Mouse (Mus musculus): ENCODE results near the gene Mapk7.

Mapk7 gene

DNA sequence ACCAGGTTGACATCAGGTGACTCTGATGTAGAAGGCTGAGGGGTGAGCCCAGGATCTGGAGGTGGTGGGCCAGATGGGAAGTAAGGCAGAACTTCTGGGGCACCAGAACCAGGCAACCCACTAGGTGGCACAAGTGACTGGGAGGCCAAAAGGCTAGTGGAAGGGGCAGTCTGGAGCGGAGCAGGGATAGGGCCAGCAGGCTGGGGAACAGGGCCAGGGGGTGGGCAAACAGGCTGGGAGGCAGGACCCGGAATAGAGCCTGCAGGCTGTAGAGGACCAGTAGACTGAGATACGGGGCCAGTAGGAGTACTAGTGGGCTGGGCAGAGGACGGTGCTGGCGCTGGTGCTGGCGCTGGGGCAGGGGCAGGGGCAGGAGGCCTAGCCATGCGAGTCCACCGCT lies 4.3 kb downstream of the Mapk7 start:
- DNase-seq, result no peak

DNA sequence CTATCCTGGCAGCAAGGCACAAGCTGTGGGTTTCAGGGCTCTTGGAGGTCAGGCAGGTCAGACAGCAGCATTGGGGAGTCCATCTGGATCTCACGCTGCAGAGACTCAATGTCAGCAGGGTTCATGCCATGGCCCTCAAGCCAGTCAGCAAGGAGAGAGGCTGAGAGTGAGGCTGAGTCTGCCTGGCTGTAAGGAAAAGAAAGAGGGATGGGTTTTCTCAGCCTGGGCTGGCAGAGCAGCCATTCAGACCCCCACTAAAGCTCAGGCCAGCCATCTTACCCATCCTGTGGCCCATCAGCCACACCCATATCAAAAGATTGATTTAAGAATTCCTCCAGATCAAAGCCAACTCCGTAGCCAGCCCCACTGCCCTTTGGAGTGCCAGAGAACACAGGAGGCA lies 5.1 kb downstream of the Mapk7 start:
- no peak for DNase-seq

DNA sequence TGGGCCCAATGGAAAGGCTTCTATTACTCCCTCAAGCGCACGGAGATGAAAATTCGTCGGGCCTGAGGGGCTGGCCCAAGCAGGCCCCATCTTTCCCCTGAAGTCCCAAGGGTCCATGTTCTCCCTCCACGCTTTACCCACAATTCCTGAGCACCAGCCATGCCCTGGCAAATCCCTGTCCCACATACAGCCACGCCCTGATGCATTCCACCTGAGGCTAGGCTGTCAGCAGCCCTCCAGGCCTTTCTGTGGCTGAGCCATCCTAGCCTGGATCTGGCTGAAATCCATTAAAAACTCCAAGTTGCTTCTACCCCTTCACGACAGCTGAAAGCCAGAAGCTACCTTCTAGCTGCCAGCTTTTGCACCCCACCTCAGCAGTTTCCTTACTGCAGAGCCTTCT lies 6.3 kb downstream of the Mapk7 start:
- no peak for DNase-seq

DNA sequence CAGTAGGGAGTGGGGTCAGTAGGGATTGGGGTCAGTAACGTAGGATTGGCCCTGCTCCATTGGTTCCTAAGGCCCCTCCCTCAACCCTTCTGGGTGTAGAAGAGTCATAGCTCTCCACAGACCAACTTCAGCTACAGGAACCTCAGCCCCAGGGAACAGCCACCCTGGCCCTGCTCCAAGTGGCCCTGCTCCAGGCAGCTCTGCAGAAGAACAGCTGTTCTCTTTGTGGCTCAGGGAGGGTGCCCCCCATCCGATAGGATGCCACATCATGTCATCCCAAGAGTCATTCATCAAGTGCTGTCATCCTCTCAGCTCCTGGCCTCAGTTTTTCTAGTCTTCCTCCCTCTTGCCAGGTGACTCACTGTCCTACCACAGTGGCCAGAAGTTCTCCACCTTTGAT lies 6.8 kb downstream of the Mapk7 start:
- peak; percentile 54 for DNase-seq

DNA sequence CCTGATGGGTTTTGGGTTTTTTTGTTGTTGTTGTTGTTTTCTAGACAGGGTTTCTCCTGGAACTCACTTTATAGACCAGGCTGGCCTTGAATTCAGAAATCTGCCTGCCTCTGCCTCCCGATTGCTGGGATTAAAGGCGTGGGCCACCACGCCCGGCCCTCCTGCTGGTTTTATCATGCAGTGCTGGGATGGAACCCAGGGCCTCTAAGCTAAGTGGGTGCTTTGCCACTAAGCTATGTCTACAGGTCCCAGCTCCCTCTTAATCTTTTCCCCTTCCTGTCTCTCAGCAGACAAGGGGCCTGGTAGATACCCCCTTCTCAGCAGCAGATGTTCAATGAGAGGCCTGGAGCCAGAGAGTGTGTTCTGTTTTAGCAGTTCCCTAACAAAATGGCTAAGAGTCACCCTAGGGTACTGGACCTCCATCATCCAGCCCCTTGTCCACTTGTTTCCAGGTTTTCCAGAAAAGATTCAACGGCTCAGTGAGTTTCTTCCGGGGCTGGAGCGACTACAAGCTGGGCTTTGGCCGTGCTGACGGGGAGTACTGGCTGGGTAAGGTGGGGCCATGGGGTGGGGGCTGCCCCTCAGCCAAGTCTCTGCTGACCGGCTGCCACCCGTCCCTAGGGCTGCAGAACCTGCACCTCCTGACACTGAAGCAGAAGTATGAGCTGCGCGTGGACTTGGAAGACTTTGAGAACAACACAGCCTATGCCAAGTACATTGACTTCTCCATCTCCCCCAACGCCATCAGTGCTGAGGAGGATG lies 7.6 kb downstream of the Mapk7 start:
- no peak for DNase-seq

DNA sequence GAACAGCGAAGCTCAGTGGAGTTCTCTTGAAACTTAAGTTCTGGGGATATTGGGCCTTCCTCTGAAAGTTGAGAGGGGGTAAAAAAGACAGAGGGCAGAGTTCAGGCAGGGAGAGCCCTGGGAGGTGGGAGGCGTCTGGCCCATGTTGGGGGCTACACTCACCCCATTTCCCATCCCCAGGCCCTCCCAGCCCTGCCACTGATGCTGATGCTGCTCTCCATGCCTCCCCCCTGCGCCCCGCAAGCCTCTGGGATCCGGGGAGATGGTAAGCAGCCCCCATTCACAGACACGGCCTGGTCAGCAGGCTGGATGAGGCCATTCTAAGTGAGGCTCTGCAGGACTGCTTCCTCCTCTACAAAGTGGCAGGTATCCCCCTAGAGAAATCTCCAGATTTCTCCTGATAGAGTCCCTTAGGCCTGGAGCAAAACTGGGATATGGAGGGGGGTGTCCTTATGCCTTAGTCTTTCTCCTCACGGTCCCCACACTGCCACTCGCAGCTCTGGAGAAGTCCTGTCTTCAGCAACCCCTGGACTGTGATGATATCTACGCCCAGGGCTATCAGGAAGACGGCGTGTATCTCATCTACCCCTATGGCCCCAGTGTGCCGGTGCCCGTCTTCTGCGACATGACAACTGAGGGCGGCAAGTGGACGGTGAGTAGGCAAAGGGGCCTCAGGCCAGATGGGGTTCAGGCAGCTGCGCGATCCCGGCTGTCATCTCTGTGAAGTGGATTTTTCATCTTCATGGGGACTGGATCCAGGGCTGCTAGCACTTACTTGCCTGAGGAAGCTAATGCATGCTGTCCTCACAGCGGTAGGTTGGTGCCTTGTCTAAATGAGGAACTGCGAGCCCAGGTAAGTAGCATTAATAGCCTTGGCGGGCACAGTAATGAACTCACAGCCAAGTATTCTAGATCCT lies 8.4 kb downstream of the Mapk7 start:
- peak; percentile 46 for DNase-seq

DNA sequence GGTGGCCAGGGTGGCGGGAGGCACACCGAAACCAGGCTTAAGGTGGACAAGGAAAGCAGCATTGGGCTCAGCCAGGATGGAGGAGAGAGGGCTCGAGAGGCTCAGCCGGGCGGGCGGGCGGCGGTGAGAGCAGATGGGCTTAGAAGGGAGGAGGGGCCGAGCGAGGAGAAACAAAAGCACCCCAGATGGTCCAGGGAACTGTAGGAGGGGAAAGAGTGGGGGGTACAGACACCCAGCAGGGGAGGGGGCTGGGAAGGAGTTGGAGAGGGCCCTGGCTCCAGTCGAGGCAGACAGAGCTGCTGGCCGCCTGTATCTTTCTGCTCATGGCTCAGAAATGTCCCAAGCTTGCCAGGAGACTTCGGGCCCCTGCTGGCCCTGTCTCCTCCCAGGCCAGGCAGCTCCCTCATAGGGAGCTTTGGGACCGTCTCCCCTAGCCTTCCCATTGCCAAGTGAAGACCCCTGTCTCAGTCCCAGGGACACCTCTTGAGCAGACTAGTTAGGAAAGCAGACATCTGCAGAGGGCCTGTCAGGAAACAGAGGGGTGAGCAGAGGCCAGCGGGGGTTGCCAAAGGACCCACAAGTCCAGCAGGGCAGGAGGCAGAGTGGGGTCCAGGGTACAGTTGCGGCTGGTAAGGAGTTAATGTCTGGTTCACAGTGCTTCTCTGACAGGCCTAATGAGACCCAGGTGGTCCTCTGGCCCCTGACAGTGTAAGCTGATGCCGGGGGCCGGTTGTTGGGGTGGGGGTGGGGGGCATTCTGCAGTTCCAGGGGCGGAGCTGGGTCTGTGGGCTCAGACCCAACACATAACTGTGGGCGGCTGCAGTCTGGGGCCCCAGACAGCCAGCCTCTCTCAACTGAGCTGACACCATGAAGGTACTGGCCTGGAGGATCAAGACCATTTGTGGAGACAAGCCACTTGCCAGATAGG lies 9.3 kb downstream of the Mapk7 start, which contains the start of gene Mfap4:
TSS of gene Mfap4 (plus strand) at position 819 of the 928 bp plus-strand sequence.
- DNase-seq, result peak; percentile 89

DNA sequence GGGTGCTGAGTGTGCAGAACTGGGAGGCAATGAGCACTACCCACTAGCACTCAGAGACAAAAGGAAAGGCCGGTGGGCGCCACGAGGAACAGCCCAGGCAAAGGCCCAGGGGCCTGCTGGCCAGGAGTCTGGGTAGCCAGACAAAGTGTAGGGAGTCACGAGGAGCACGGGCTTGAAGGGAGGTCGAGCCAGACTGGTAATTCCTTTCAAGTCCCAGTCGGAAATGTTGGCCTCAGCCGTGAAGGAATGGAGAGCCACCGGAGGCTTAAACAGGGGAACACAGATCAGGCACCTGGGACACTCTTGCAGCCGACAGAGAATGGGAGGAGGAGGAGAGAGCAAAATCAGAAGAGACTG lies 10.0 kb downstream of the Mapk7 start:
- DNase-seq, result no peak

DNA sequence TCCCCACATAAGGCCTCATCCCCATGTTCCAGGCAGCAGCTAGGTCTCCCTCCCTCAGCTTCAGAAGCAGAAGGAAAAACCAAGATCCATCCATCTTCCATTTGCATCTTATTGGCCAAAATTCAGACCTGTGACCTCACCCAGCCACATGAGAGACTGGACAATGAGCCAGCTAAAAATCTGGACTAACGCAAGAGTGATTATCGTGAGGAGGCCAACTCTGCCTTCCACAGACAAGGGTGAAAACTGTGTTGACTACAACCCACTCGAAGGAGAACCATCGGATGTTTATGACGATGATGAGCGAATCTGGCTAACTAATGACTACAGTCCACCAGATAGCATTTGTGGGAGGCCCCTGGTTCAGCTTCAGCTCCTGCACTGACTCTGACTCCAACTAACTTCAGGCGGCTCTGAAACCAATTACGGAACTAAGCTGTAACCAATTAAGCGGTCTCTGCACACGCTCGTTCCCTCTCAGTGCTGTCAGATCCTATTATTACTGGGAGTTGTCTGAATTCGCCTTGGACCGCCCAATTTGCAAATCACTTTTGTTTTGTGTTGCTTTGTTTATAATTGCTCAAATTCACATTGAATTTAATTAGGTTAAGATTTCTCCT lies 10.9 kb downstream of the Mapk7 start:
- peak; percentile 95 for DNase-seq

DNA sequence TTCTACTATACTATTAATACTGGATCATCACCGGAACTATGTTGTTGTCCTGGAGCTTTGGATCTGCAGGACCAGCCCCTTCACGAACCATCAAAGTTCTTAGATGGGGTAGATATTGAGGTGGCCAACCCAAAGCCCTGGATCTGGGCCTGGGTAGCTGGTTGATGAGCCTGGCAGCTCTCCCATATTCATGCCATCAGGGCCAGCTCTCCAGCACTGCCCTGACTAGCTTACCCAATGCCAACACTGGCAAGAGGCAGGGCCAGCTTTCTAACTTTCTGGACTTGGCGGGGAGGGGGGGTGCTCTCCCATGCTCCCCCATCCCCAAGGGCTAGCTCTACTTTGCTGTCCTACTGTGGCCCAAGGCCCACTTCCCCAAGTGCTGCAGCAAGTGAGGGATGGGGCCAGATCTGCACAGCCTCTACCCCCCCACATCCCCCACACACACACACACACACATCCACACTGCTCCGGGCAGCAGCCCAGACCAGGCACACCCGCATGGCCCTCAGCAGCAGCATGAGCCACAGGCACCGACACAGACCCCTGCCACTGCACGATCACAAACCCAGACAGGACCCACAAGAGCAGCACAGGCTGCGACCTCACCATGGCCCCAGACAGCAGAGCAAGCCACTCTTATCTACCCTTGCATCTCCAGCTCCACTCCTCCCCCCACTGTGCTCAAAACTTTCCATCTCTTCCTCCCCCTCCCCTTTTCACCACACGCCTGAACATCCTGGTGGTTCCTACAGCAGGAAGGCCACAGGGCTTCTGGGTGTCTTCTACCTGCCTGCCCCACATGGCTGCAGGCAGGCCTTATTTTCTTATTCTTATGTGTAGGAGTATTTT lies 12.7 kb downstream of the Mapk7 start:
- DNase-seq, result no peak

DNA sequence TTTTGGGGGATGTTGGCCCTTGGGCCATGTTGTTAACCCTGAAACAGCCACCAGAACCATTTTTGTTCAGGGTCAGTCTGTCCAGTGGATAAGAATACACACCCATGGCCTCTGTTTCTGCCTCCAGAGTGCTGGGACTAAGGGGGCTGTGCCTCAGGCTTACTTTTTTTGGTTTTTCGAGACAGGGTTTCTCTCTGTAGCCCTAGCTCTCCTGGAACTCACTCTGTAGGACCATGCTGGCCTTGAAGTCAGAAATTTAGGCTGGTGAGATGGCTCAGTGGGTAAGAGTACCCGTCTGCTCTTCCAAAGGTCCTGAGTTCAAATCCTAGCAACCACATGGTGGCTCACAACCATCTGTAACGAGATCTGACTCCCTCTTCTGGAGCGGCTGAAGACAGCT lies 15.4 kb downstream of the Mapk7 start:
- DNase-seq, result no peak

DNA sequence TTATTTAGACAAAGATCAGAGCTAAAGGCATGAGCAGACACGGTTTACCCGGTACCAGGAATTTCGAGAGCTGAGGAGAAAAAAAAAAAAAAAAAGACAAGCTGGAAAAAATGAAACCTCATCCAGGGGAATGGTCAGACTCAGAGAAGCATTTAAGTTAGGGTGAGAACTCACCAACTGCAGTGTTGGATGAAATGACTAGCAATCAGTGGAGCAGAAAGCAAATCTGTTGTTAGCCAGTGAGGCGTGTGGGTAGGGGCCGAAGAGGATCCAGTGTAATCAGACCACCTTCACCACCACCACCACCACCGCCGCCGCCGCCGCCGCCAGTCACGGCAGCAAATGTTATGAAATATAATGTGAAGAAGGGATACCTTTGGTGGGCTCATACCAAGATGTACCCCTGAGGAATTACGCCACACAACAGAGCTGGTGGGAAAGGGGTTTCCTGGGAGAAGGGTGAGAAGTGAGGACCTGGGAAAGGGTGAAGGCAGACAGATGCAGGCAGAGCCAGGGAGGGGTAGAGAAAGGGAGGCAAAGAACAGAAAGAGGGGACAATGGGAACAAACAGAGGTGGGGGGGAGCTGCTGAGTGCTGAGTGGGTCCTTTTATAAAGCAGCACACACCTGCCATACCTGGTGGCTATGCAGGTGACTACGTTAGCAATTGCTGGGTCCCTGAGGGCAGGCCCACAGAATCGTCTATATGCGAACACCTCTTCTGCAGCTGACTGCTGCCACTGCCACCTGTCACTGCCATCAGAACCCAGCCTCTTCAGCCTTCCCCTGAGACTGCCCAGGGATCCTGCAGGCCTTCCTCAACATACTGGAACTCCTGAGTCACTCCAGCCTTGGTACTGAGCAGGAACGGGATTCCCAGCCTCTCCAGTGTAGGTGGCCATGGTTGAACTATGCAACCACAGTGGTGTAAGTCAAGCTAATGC lies 16.4 kb downstream of the Mapk7 start:
- DNase-seq, result peak; percentile 58

DNA sequence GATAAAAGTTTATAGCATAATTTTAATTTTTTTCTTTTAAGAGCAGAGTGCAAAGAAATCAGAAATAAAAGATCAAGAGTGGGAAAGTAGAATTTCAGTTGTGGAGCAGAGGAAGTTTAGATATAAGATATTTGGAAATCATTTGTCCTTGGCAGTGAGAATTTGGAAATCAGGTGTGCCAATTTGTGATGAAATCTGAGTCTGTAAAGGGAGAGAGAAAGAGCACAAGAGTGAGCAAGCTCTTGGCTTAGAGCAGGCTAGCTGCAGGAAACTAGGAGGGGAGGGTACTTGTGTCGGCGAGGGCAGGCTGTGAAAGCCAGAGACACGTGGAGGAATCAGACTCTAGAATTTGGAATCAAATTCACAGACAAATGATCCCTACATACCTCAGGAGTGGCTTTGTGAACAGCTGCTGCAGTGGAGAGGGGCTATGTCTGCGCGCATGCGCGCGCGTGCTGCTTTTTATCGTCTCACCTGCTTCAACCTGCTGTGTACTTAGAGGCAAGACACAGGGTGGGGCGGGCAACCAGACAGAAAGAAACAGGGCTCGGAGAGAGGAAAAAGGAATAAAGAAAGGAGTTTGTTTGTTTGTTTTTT lies 17.3 kb downstream of the Mapk7 start:
- peak; percentile 50 for DNase-seq

DNA sequence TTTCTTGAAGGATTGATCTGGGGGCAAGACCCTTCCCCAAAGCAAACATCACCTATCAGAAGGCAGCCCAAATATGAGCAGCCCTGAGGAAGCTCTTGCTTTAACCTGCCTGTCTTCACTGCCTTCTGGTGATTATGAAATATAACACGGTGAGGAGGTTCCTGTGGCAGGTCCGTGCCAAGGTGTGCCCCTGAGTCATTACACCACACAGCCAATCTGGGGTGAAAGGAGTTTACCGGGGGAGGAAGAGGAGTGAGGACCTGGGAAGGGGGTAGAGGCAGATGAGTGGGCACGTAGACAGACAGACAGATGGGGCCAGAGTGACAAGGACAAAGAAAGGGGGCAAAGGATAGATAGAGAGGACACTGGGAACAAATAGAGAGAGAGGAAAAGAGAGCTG lies 20.6 kb downstream of the Mapk7 start:
- DNase-seq, result no peak

DNA sequence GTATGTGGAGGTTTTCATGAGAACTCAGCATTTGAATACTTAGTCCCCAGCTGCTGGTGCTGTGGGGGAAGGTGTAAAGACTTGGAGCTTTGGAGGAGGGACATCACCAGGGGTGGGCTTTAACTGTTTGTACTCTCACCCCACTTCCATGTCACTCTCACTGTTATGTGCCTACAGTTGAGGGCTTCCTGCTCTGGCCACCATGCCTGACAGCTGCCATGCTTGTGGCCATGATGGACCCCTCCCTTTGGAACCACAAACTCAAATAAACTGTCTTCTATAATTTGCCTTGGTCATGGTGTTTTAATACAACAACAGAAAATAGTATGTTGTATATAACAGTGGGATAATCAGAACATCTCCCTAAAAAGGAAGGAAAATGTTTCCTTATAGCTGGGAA lies 23.3 kb downstream of the Mapk7 start:
- no peak for DNase-seq

DNA sequence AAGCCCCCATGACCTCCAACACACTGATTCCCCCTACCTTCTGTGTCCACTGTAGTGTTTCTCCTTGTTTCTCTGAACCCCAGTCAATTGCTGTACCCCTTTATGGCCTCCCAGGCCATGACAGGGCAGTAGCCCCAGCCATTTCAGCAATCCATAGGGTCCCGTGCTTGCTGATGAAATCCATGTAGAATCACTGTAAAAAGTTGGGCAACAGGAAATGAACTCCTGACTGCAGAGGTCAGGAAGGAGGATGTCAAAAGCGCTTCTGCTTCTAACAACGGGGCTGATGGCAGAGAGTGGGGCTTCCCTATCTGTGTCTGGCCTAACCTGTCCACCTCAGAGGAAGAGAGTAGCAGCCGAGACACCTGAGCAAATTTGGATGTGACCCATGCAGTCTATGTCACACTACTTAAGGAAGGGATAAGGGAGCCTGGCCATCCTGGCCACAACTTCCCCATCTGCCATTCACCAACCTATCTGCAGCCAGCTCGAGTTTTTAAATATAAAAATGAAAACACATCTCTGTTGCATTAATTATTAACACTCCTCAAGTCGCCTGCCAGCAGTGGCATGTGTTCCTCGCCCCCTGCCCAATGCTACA lies 24.8 kb downstream of the Mapk7 start:
- DNase-seq, result no peak

DNA sequence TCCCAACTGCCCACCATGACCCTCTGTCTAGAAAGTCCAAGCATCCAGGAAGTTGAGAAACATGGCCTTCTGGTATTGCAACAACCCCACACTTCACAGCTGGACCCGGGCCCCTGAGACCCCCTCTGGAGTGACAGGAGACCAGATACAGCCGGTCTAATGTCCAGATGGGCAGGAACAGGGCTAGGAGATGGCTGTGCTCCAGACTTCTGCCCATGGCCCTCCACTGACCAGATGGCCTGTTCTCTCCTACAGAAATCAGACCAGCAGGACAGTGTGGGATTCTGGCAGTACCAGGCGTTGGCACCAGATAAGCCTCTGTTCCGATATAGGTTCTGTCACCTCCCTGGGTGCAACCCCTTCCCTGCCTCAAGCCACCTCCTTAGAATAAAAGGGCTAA lies 25.7 kb downstream of the Mapk7 start:
- no peak for DNase-seq

DNA sequence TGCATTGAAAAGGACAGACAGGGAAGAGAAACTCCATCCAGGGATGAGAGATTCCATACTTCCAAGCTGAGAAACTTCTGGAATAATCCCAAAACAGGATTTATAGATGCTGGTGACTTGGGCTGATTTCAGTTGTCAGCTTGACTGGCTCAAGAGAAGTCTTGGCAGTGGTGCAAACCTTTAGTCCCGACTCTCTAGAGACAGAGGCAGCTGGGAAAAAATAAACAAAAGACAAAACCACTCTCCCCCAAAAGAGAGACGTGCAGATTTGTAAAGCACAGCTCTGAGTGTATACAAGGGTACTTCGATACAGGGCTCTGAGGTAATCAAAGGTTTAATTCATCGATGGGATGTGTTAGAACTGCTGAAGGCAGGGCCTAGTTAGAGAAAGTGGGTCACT lies 28.8 kb downstream of the Mapk7 start:
- DNase-seq, result no peak

DNA sequence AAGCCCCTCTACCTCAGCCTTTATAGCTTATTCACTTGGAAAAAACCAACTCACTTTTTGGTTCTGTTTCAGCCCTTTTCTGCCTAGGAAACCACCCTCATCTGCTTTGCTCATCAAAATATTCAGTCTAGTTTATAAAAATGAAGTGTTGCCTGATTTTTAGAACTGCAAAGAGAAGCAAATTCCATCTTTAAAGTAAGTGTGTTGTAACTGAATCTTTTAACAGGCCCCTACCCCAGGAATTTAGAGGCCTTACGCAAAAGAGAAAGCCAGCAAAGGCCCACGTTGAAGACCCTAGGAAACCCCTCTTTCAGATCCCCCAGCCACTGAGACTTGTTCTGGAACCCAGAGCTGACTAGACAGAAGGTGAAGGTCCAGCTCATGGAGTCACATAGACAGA lies 30.1 kb downstream of the Mapk7 start:
- DNase-seq, result no peak

All from retina, postnatal 1 day (tissue).